Mouse (Mus musculus): ENCODE data around the gene Ulk4.

Ulk4 gene

DNA sequence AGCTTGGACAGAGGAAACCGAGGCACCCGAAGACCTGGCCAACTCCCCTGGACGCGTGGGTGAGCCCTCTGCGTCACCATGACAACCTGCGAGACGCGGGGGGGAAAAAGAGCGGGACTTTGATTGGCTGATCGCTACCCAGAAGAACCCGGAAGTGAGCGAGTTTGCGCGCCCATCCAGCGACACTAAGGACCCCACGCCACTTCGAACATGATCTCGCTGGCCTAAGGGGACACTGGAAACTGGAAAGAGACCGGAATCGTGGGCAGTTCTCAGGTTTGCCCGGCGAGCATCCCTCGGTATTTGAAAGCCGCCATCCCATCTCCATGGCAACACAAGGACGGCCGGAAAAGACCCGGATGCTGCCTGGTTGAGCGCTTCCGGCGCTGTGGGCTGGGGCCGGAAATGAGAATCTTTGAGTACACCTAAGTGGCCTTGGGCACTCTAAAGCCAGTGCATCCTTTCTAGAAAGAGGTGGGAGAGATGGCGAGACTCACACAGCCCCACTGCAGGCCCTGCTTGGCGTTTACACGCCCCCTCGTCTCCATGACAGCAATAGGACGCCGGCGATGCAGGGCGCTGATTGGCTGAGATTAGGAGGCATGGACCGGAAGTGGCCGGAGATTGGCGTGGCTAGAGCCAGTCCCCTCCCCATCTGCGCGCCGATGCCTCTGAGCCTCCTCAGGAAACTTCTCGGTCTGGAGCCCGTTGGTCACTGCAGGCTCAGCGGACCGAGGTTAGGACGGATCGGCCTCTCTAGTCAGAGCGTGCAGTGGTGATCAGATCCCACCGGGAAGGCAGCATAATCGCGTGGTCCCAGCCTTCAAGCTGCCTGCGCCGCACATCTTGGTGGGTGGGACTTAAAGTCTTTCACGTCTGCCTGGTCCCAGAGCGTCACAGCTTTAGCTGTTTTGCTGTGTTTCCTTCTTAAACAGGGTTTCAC, at the start of gene Ulk4:
TSS of gene Ulk4 (minus strand) at position 80 of the 943 bp plus-strand sequence.
- ChIA-PET CTCF (interaction anchor here in 2 of 4 experiments (0.6 to 0.7 kb wide), 2 partner anchors 30 to 203 kb away, joined by 3 to 10 read pairs; no protein-coding TSS in a partner anchor), POLR2A (interaction anchor here in 3 of 4 experiments (0.6 to 2.1 kb wide), 8 partner anchors 20 to 1919 kb away, joined by 3 to 7 read pairs (median 4); partner anchors contain the start of gene Trak1 (in 1 of the 3))

DNA sequence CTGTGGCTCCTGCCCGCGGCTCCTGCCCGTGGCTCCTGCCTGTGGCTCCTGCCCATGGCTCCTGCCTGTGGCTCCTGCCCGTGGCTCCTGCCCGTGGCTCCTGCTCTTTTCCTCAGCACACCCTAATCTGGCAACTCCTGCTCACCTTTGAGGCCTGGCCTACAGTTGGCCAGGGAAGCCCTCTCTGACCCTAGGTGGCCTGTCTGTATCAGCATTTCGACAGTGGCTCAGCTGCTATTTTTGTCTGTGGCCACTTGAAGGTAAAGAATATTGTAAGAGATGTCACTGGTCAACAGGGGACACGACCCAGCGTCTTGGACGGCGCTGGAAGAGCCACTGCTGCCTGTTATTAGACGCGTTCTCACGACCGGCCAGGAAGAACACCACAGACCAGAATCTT, 45.0 kb upstream of the Ulk4 start:
- POLR2A ChIA-PET, result interaction anchor here in 2 of 4 experiments (0.7 to 11.6 kb wide), 5 partner anchors 11 to 26 kb away, joined by 3 to 589 read pairs (median 194); partner anchors contain the start of gene Trak1 (in 1 of the 2)
- CTCF ChIA-PET, result interaction anchor here in 1 of 4 experiments (1.2 kb wide), 1 partner anchor 70 kb away, joined by 3 read pairs; no protein-coding TSS in a partner anchor

DNA sequence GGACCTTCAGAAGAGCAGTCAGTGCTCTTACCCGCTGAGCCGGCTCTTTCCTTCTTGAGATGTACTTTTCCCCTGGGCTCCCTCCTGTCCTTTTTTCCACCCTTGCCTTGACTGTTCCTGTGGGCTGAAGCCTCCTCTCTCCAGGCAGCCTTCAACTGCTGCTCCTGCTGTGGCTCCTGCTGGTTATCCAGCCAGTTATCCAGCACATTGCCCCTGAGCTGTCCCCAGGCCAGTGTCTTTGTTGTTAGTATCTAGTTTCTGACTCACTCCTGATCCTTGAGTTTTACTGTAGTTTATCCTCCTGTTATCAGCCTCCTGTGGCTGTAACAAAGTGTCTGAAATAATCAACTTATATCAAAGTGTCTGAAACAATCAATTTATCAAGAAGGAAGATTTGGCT, 44.1 kb upstream of the Ulk4 start:
- POLR2A ChIA-PET, result interaction anchor here in 2 of 4 experiments (1.3 to 11.6 kb wide), 5 partner anchors 12 to 27 kb away, joined by 4 to 589 read pairs (median 194); partner anchors contain the start of gene Trak1 (in 1 of the 2)
- CTCF ChIA-PET, result interaction anchor here in 1 of 4 experiments (1.2 to 1.4 kb wide), 3 partner anchors 8 to 71 kb away, joined by 3 read pairs; no protein-coding TSS in a partner anchor

DNA sequence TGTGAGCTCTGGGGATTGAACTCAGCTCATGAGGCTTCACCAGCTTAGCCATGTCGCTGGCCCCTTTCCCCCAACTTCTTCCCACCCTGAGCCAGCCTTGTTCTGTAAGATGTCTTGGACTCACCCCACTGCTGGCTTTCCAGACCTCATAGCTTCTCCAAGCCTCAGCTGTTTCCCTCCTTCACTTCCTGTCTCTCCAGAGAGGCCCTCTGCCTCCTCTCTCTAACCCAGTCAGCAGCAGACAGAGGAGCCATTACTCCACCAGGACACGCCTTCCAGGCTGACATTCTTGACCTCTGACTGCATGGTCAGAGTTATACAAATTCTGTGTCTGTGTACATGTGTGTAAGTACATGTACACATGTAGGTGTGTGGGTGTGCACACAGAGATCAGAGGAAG, 43.4 kb upstream of the Ulk4 start:
- CTCF ChIA-PET, result interaction anchor here in 1 of 4 experiments (1.3 to 1.6 kb wide), 3 partner anchors 9 to 23 kb away, joined by 3 to 7 read pairs (median 3); no protein-coding TSS in a partner anchor
- POLR2A ChIA-PET, result interaction anchor here in 2 of 4 experiments (0.9 to 11.6 kb wide), 8 partner anchors 8 to 32 kb away, joined by 3 to 589 read pairs (median 179); partner anchors contain the start of gene Trak1 (in 1 of the 2)

DNA sequence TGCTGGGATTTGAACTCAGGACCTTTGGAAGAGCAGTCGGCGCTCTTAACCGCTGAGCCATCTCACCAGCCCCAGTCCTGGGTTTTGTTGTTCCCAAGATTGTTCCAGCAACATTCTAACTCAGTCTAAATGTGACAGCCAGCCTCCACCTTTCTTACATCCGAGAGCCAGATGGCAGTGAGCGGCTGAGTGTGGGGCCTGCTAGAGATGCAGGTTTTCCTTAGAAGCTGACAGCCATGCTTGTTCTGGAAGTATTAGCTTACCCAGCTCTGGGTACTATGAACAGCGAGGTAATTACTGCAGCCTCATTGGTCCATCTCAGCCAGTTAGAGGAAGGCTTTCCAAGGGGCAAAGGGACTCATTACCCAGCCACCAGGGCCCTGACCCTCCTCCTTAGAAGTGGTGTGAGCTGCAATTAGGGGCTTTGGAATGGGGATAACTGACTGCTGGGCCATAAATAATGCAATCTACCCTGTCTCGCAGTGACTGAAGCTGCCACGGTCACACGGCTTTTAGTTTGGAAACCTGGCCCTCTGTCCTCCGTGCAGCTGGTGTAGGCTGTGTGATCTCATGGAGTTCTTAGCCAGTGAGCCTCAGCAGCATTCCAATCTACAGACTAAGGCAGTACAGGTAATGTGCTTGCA, 42.4 kb upstream of the Ulk4 start:
- POLR2A ChIA-PET, result interaction anchor here in 3 of 4 experiments (0.7 to 11.6 kb wide), 14 partner anchors 9 to 113 kb away, joined by 3 to 589 read pairs (median 8); partner anchors contain the start of gene Trak1 (in 1 of the 3)
- CTCF ChIA-PET, result interaction anchor here in 2 of 4 experiments (0.6 to 1.6 kb wide), 3 partner anchors 24 to 161 kb away, joined by 3 to 7 read pairs (median 4); no protein-coding TSS in a partner anchor

DNA sequence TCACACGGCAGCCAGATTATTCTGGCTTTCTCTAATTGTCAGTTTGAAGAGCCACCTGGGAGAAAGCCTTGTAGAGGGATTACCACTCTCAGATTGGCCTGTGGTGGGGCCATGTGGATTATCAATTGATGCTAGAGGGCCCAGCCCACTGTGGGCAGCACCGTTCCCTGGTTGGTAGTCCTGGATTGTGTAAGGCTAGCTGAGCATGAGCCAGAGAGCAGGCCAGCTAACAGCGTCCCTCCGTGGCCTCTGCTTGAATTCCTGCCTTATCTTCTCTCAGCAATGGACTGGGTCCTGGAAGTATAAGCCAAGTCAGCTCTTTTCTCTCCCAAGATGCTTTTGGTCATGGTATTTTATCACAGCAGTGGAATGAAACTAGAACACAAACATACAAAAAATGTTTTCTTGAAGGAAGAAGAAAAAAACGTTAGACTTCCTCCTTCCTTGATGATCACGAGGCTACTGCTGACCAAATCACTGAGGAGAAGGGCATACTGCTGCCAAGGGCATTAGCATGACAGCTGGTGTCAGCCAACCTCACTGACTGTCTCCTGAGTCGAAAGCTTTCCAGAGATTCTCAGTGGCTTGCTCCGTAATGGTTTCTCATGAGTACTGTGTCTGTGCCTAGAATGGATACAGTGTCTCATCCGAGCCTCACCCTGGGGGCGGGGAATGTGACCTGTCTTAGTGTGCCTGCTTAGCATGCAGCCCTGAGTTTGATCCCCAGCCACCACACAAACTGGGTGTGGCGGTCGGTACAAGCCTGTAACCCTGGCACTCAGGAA, 39.8 kb upstream of the Ulk4 start:
- CTCF ChIA-PET, result interaction anchor here in 3 of 4 experiments (0.6 to 2.5 kb wide), 9 partner anchors 9 to 364 kb away, joined by 3 to 8 read pairs (median 3); no protein-coding TSS in a partner anchor
- POLR2A ChIA-PET, result interaction anchor here (0.6 to 11.6 kb wide), 23 partner anchors 8 to 393 kb away, joined by 3 to 589 read pairs (median 5); partner anchors contain the start of genes Ss18l2 (in 1 of the 4) and Trak1 (in 1 of the 4)

DNA sequence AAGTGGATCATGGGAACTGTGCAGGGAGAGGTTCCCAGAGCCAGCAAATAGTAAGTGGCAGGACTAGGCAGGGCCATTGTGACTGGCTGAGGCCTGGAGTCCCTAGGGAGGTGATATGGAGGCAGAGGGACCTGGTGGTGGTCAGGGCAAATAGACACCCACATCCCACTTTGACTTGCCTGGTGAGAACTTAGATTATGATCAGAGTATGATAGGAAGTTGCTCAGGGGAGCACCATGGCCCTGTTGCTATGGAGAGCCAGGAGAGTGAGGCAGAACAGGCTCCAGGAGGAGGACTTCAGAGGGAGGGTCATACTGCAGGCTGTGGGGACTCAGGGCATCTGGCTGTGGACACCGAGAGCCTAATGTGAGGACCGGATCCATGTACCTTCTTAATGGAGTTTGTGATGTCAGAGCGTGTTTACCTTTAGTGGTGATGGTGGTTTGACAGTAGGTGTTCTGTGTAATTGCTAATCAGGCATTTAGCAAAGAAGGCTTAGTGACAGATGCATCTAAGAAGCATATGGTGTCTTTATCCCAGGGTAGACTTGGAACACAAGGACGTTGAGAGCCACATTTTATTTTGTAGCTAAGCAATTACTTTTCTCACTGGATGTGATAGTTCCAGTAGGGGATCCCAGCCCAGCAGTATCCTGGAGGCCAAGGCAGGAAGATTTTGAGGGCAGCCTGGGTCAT, 39.1 kb upstream of the Ulk4 start:
- ChIA-PET POLR2A (interaction anchor here in 3 of 4 experiments (0.6 to 11.6 kb wide), 26 partner anchors 8 to 745 kb away, joined by 3 to 589 read pairs (median 10); partner anchors contain the start of genes Trak1 (in 2 of the 3) and Rpl14 (in 1 of the 3)), CTCF (interaction anchor here in 1 of 4 experiments (0.6 to 2.5 kb wide), 4 partner anchors 13 to 35 kb away, joined by 3 to 6 read pairs (median 3); no protein-coding TSS in a partner anchor)

DNA sequence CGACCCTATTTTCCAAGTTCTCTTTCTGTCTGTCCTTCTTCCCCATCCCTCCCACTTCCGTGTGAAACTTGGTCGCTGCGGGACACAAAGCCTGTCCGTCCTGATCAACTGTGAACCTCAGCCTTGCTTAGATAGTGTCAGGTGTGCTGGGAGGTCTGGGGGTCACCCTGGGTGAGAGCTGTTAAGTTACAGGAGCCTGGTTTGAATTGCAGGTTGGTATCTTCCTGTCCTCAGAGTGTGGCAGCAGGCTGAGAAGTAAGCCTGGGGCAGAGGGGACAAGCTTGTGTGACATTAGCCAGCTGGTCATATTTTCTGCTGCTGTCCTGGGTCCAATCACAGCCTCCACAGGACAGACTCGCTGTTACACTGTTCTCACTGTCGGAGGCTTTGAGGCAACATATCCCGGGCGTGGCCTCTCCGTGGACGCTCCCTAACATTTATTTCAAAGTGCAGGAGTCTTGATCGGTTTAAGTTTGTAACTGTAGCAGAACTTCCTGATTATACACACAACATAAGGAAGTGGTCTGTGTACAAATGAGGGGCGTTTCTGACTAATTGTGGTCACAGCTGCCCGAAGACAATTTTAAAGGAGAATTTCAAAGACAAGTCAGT, 37.6 kb upstream of the Ulk4 start:
- ChIA-PET POLR2A (interaction anchor here (0.7 to 11.6 kb wide), 72 partner anchors 8 to 743 kb away, joined by 3 to 589 read pairs (median 5); partner anchors contain the start of genes Trak1 (in 2 of the 4), Nktr (in 1 of the 4) and Rpl14 (in 1 of the 4)), CTCF (interaction anchor here (0.5 to 2.0 kb wide), 14 partner anchors 12 to 838 kb away, joined by 3 to 11 read pairs (median 4); no protein-coding TSS in a partner anchor)

DNA sequence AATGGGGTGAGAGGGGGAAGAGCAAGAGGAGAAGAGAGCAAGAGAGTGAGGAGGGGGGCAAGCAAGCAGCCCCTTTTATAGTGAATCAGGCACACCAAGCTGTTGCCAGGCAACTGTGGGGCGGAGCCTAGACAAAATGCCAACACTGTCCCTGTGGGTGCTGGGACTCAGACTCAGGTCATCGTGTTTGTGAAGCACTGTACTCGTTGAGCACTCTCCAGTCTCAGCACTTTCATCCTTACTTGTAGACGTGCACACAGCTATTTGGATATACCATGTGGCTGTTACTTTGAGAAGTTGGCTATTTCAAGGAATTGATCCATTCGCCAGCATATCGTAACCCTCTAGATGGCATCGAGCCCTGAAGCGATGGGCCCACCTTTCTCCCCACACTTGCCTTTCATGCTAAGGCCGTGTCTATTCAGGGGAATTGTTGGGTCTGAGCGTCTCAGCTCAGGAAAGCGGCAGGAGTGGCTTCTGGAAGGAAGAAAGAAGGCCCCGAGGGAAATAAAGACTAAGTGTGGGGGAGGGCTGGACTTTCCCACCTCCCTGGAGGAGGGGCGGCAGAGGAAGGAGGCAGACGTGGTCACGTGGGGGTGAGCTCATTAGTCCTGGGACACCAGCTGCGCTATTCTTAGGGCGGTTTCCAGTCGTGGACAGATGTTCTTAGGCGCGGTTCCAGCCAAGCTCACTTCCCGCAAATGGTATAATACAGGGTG, 36.8 kb upstream of the Ulk4 start:
- POLR2A ChIA-PET, result interaction anchor here (0.6 to 11.6 kb wide), 82 partner anchors 8 to 1880 kb away, joined by 3 to 589 read pairs (median 5); partner anchors contain the start of genes Trak1 (in 3 of the 4), Lyzl4 (in 1 of the 4), Nktr (in 1 of the 4) and Rpl14 (in 1 of the 4)
- CTCF ChIA-PET, result interaction anchor here (0.6 to 2.0 kb wide), 14 partner anchors 11 to 518 kb away, joined by 3 to 11 read pairs (median 4); no protein-coding TSS in a partner anchor

DNA sequence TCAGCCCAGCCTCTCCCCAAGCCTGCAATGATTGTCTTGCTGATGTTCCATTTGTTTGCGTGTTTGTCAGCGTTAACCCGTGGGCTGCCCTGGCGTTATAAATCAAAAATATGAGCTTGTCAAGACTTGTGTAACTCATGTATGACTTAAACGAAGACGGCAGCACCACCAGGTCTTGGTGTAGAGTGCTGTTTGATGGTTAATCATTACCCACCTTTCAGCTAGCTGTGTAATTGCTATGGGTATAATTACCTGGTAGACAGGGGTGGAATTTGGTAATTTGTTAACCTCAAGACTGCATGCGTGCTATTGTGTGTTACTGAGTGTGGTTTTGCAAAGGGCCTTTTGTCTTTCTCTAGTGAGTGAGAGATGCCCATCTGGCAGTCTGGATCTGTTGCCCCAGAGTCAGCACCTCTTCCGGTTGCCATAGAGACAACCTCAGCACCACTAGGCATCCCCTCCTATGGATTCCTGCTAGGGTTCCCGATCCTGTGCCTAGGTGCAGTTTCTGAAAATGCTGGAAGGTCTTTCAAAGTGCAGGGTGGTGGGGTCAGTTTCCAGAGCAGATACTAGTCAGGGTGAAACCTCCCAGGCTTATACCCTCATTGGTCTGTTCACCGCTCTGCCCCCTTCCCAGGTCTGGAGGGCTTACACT, 35.4 kb upstream of the Ulk4 start:
- ChIA-PET CTCF (interaction anchor here in 3 of 4 experiments (1.0 to 2.0 kb wide), 5 partner anchors 10 to 40 kb away, joined by 3 to 7 read pairs (median 3); no protein-coding TSS in a partner anchor), POLR2A (interaction anchor here (0.6 to 11.6 kb wide), 22 partner anchors 8 to 70 kb away, joined by 3 to 589 read pairs (median 6); partner anchors contain the start of gene Trak1 (in 3 of the 4))

DNA sequence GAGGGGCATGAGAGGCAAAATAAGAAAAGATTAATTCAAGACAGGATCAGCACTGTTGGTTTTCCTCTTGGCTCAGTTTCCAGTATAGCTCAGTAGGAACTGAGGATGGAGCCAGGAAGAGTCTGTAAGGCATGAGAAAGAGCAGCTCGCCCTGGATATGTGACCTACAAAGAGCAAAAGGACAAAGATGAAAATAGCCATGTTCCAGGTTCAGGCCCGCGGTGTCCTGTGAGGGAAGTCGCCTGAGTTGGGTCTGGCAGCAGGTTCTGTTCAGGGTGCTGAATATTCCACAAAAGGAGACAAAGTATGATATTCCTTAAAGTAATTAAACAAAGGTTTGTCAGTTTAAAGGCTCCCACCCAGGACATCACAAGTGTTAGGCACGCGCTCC, 34.8 kb upstream of the Ulk4 start:
- CTCF ChIA-PET, result interaction anchor here in 3 of 4 experiments (1.0 to 1.1 kb wide), 4 partner anchors 9 to 39 kb away, joined by 3 to 6 read pairs (median 3); no protein-coding TSS in a partner anchor

DNA sequence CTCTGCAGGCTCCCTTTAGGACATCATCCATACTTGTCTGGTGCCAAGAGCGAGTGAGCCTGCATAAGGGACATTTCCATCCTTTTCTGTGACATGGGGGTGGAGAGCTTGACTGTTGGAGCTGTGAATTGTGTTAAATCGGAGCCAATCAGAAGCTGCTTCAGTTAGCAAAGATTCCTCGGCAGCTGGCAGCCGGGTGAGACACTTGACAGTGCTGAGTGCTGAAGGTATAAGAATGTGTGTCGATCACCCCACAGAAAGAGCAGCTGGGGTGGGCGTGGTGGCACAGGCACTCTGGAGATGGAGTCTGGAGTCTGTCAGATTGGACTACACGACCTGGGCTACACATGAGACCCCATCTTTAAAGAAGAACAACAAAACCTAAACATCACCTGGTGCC, 33.5 kb upstream of the Ulk4 start:
- ChIA-PET CTCF (no interaction called here), POLR2A (interaction anchor here in 3 of 4 experiments (0.7 to 5.0 kb wide), 9 partner anchors 9 to 41 kb away, joined by 3 to 36 read pairs (median 5); partner anchors contain the start of gene Trak1 (in 1 of the 3))

More for the DNA sequence above, 34.8 kb upstream of the Ulk4 start:
- POLR2A ChIA-PET, result interaction anchor here in 3 of 4 experiments (0.6 to 11.6 kb wide), 16 partner anchors 8 to 65 kb away, joined by 3 to 589 read pairs (median 52); partner anchors contain the start of gene Trak1 (in 2 of the 3)

DNA sequence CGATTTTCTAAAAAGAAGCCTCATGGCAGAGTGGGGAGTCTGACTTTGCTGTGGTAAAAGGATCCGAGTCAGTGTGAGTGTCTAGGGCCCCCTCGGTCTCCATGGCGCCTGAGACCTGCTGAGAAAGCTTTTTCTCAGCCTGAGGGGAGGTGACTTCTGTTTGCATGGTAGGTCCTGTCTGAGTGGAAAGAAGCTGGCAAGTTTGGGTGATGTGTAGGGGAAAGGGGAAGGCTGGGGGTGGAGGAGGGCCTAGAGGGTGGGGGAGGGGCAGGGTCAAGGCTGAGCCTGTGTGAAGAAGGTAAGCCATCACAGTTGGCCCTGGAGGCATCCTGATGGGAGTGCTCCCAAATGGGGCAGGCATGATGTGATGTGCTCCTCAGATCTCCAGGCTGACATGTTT, 32.3 kb upstream of the Ulk4 start:
- CTCF ChIA-PET, result interaction anchor here in 3 of 4 experiments (0.6 to 1.2 kb wide), 4 partner anchors 13 to 83 kb away, joined by 3 to 6 read pairs (median 4); no protein-coding TSS in a partner anchor
- POLR2A ChIA-PET, result interaction anchor here in 3 of 4 experiments (0.6 to 5.0 kb wide), 11 partner anchors 10 to 65 kb away, joined by 3 to 36 read pairs (median 4); no protein-coding TSS in a partner anchor

DNA sequence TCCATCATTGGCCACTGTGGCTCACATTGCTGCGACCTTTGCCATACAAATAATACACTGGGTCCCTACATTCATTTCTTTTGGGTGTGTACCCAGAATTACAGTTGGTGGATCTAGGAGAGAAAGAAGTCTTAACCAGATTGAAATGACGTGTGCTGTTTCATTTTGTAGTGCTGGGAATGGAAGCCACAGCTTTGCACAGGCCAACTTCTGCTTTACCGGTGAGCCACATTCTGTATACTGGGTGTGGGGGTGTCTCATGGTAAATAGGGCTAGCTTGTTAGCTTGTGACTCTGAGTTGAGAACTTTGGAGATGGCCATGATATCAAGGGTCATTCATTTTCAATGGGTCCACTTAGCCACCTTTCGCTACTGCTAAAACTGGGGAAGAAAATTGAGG, 28.5 kb upstream of the Ulk4 start:
- CTCF ChIA-PET, result no interaction called here
- POLR2A ChIA-PET, result interaction anchor here in 2 of 4 experiments (2.0 to 14.5 kb wide), 5 partner anchors 8 to 45 kb away, joined by 4 to 194 read pairs (median 100); no protein-coding TSS in a partner anchor

All from embryonic stem cell, embryonic (primary cell).